Mouse (Mus musculus) lung, adult 2 months (tissue): ENCODE data around the gene Pdxdc1. TPM values are rescaled to one million over a fixed set of nuclear protein-coding genes. Genes with fewer than 3 reads are reported as not detected.
"Not testable (repeated sequence)": the region's sequence is repeated elsewhere in the genome, so short reads cannot be mapped to it uniquely, and the experiment has no call there.

Source experiments
- DNase-seq: peaks from one replicate; pipeline ENCODE4 v3.0.0; 2022
- H3K4me1 ChIP-seq: fragments of 200-500 bp; 2 replicates; pipeline ENCODE4 v1.6.1; 2011; ENCODE audit warnings: low read length; ENCODE audit not compliant: control insufficient read depth, insufficient read depth
- H3K4me3 ChIP-seq: fragments of 200-500 bp; replicated peaks from 2 replicates; pipeline ENCODE3; 2011; ENCODE audit warnings: low read depth, mild to moderate bottlenecking, control low read depth, low read length; ENCODE audit errors: extremely low read depth
- CTCF ChIP-seq: fragments of 200-500 bp; IDR thresholded peaks from 2 replicates; pipeline ENCODE4 v1.5.1; 2011; ENCODE audit warnings: mild to moderate bottlenecking, low read length, control low read depth; ENCODE audit not compliant: insufficient read depth
- POLR2A ChIP-seq: fragments of 200-500 bp; IDR thresholded peaks from 2 replicates; pipeline ENCODE4 v1.6.1; 2011; ENCODE audit warnings: low read depth, mild to moderate bottlenecking, control low read depth, low read length, borderline replicate concordance; ENCODE audit errors: extremely low read depth
- WGBS: fragments of 180-500 bp; shearing (Covaris S2); methylation state at CpG from one replicate; pipeline ENCODE4 v1.1.7; 2018; 5-methylcytosine and 5-hydroxymethylcytosine counted together
- polyA plus RNA-seq: library from polyadenylated mRNA; depleted of rRNA; stranded (reverse); fragments of >200 nt; gene quantifications from 2 replicates; pipeline ENCODE4 v1.2.3, GENCODE M21; 2012; rRNA removed

Gene Pdxdc1
- 60.8 and 84.5 TPM in 2 replicates for polyA plus RNA-seq

- TF ChIP-seq CTCF (no peak), POLR2A (peak; percentile 51)
- Histone ChIP-seq H3K4me1 (peaks cover 10% of the 10 kb centered on the region), H3K4me3 (peak within 1 kb of the TSS; percentile 73)
- 1% methylated on average over 55 of the region's 57 CpGs for WGBS
- peak; percentile 98 for DNase-seq
These were observed at the start of gene Pdxdc1, which contains the start of gene Mpv17l for GRCm38 (mm10) chr16:13902888-13903483. Gene Pdxdc1 (minus strand): TSS chr16:13903131. Gene Mpv17l (plus strand): TSS chr16:13903161.

- WGBS, result 70% methylated on average over 3 of the region's 3 CpGs
- Histone ChIP-seq H3K4me1 (no peaks in the 10 kb centered on the region), H3K4me3 (no peak overlapping the region)
- TF ChIP-seq POLR2A, result no peak
- TF ChIP-seq CTCF, result no peak
- no peak for DNase-seq
These were observed 48.3 kb upstream of the Pdxdc1 start for GRCm38 (mm10) chr16:13951245-13951644.

GRCm38 (mm10) chr16:13946306-13946705 is 43.4 kb upstream of the Pdxdc1 start:
- no peak for TF ChIP-seq CTCF
- no peak for TF ChIP-seq POLR2A
- DNase-seq, result peak; percentile 54
- WGBS, result 75% methylated on average over 1 of the region's 1 CpGs

GRCm38 (mm10) chr16:13945153-13945552 is 42.2 kb upstream of the Pdxdc1 start:
- Histone ChIP-seq H3K4me1 (no peaks in the 10 kb centered on the region; the same call in none of the 2 replicates), H3K4me3 (no peak overlapping the region)
- WGBS, result 56% methylated on average over 4 of the region's 4 CpGs
- TF ChIP-seq CTCF, result no peak
- no peak for TF ChIP-seq POLR2A
- no peak for DNase-seq

More at GRCm38 (mm10) chr16:13946306-13946705, 43.4 kb upstream of the Pdxdc1 start:
- Histone ChIP-seq H3K4me1 (no peaks in the 10 kb centered on the region; the same call in none of the 2 replicates), H3K4me3 (no peak overlapping the region)

- 59% methylated on average over 5 of the region's 5 CpGs for WGBS
- TF ChIP-seq CTCF, result no peak
- no peak for TF ChIP-seq POLR2A
- no peaks in the 10 kb centered on the region; the same call in none of the 2 replicates for H3K4me1 ChIP-seq
- DNase-seq, result no peak
- no peak overlapping the region for H3K4me3 ChIP-seq
These were observed 41.8 kb upstream of the Pdxdc1 start for GRCm38 (mm10) chr16:13944752-13945151.

GRCm38 (mm10) chr16:13944178-13944577 is 41.2 kb upstream of the Pdxdc1 start:
- no peak for DNase-seq
- Histone ChIP-seq H3K4me1 (no peaks in the 10 kb centered on the region; the same call in none of the 2 replicates), H3K4me3 (no peak overlapping the region)
- WGBS, result 19% methylated on average over 4 of the region's 4 CpGs
- no peak for TF ChIP-seq CTCF
- TF ChIP-seq POLR2A, result no peak

GRCm38 (mm10) chr16:13940847-13941395 is 38.0 kb upstream of the Pdxdc1 start:
- no peak for DNase-seq
- TF ChIP-seq POLR2A (no peak), CTCF (no peak)
- WGBS, result 3% methylated on average over 34 of the region's 34 CpGs
- Histone ChIP-seq H3K4me3 (peak overlapping the region; percentile 55), H3K4me1 (no peaks in the 10 kb centered on the region; the same call in none of the 2 replicates)

GRCm38 (mm10) chr16:13940139-13940846 is 37.4 kb upstream of the Pdxdc1 start:
- DNase-seq, result peak; percentile 76

GRCm38 (mm10) chr16:13927456-13928075 is 24.6 kb upstream of the Pdxdc1 start:
- WGBS, result 88% methylated on average over 4 of the region's 4 CpGs
- no peak for TF ChIP-seq CTCF
- TF ChIP-seq POLR2A, result no peak
- no peak for DNase-seq
- no peaks in the 10 kb centered on the region for H3K4me1 ChIP-seq
- no peak overlapping the region for H3K4me3 ChIP-seq

More at GRCm38 (mm10) chr16:13940139-13940846, 37.4 kb upstream of the Pdxdc1 start:
- no peaks in the 10 kb centered on the region; the same call in none of the 2 replicates for H3K4me1 ChIP-seq
- peak overlapping the region; percentile 55 for H3K4me3 ChIP-seq
- WGBS, result 7% methylated on average over 28 of the region's 28 CpGs
- peak; percentile 53; the same call in 1 of the 2 replicates for TF ChIP-seq POLR2A
- TF ChIP-seq CTCF, result no peak

- DNase-seq, result not testable (repeated sequence)
These were observed 20.0 kb upstream of the Pdxdc1 start for GRCm38 (mm10) chr16:13922966-13923365.

GRCm38 (mm10) chr16:13922499-13922898 is 19.6 kb upstream of the Pdxdc1 start:
- WGBS, result 90% methylated on average over 3 of the region's 3 CpGs

More at GRCm38 (mm10) chr16:13922966-13923365, 20.0 kb upstream of the Pdxdc1 start:
- H3K4me1 ChIP-seq, H3K4me3 ChIP-seq: not testable (repeated sequence)
- 93% methylated on average over 5 of the region's 5 CpGs for WGBS

More at GRCm38 (mm10) chr16:13922499-13922898, 19.6 kb upstream of the Pdxdc1 start:
- not testable (repeated sequence) for H3K4me1 ChIP-seq, H3K4me3 ChIP-seq, DNase-seq
